Mouse (Mus musculus) macrophage (primary cell): ENCODE results near the gene Fgf11. TPM values are rescaled to one million over a fixed set of nuclear protein-coding genes. Genes with fewer than 3 reads are reported as not detected.

Experiments
- H3K27ac ChIP-seq: fragments of 350-480 bp; formaldehyde crosslinking; 2 replicates; pipeline ENCODE4 v1.9.0; 2021
- H3K36me3 ChIP-seq: fragments of 350-480 bp; formaldehyde crosslinking; 2 replicates; pipeline ENCODE4 v1.9.0; 2021; ENCODE audit errors: inconsistent target
- H3K4me3 ChIP-seq: fragments of 350-480 bp; formaldehyde crosslinking; 2 replicates; pipeline ENCODE4 v1.9.0; 2021; ENCODE audit errors: inconsistent target
- H3K79me2 ChIP-seq: fragments of 350-480 bp; formaldehyde crosslinking; 2 replicates; pipeline ENCODE4 v1.9.0; 2021; ENCODE audit errors: inconsistent target
- WGBS: methylation state at CpG from one replicate; pipeline ENCODE4 v1.1.7; 2026; ENCODE audit warnings: inconsistent platforms; ENCODE audit not compliant: missing documents; 5-methylcytosine and 5-hydroxymethylcytosine counted together
- polyA plus RNA-seq: library from polyadenylated mRNA; stranded (reverse); fragments of 250-400 nt; gene quantifications from 3 replicates; pipeline ENCODE4 v1.2.4, GENCODE M21; 2018; ENCODE audit warnings: inconsistent platforms
- total RNA-seq, 78 experiments: library from RNA; depleted of rRNA; stranded (reverse); fragments of 250-400 nt; gene quantifications; 1 replicate in 9 of 78; 2 replicates in 24 of 78; 3 replicates in 43 of 78; 4 replicates in 2 of 78; pipeline ENCODE4 v1.2.4; 2018; ENCODE audit warnings: inconsistent platforms in 56 of 78

Gene Fgf11
- 1 to 10 TPM in 12 of 26 experiments, under 1 TPM in 8, not detected in 6; 0.22 to 2.7 (median 1.1) TPM for total RNA-seq (2018; cell fraction: chromatin; rRNA removed)
- 1 to 10 TPM in 10 of 26 experiments, under 1 TPM in 16; 0.30 to 1.5 (median 0.81) TPM for total RNA-seq (2018; cell fraction: cytosol; rRNA removed)
- total RNA-seq (2018; cell fraction: nucleus; rRNA removed), result 1 to 10 TPM in 11 of 26 experiments, under 1 TPM in 14, not detected in 1; 0.24 to 7.0 (median 0.85) TPM
- polyA plus RNA-seq, result 0.69 to 2.7 TPM (median 2.3 TPM) in 3 replicates

GRCm38 (mm10) chr11:69801379-69801977 lies at the start of gene Fgf11:
Fgf11 (minus strand) TSS chr11:69801857.
- Histone ChIP-seq H3K79me2 (no peaks in the 10 kb centered on the region), H3K4me3 (peak within 1 kb of the TSS; percentile 10; the same call in 1 of the 2 replicates), H3K27ac (no peak within 1 kb of the TSS), H3K36me3 (no peaks in the 10 kb centered on the region)
- WGBS, result 11% methylated on average over 11 of the region's 33 CpGs

- 41% methylated on average over 8 of the region's 8 CpGs for WGBS
- no peak overlapping the region for H3K27ac ChIP-seq
- no peak overlapping the region for H3K4me3 ChIP-seq
- no peaks in the 10 kb centered on the region; the same call in 1 of the 2 replicates for H3K79me2 ChIP-seq
- H3K36me3 ChIP-seq, result peaks cover 15% of the 10 kb centered on the region; the same call in 1 of the 2 replicates
These were observed 49.1 kb upstream of the Fgf11 start for GRCm38 (mm10) chr11:69850754-69851153.

GRCm38 (mm10) chr11:69849884-69850283 lies 48.2 kb upstream of the Fgf11 start:
- peaks cover 15% of the 10 kb centered on the region; the same call in 1 of the 2 replicates for H3K36me3 ChIP-seq
- H3K4me3 ChIP-seq, result no peak overlapping the region
- H3K27ac ChIP-seq, result peak overlapping the region; percentile 55
- 75% methylated on average over 15 of the region's 15 CpGs for WGBS
- no peaks in the 10 kb centered on the region; the same call in 1 of the 2 replicates for H3K79me2 ChIP-seq

- H3K36me3 ChIP-seq, result peaks cover 15% of the 10 kb centered on the region; the same call in 1 of the 2 replicates
These were observed 47.5 kb upstream of the Fgf11 start for GRCm38 (mm10) chr11:69849128-69849527.

GRCm38 (mm10) chr11:69848021-69848420 lies 46.4 kb upstream of the Fgf11 start:
- no peak overlapping the region for H3K4me3 ChIP-seq
- no peak overlapping the region for H3K27ac ChIP-seq
- H3K36me3 ChIP-seq, result peaks cover 15% of the 10 kb centered on the region; the same call in 1 of the 2 replicates

More at GRCm38 (mm10) chr11:69849128-69849527, 47.5 kb upstream of the Fgf11 start:
- WGBS, result 56% methylated on average over 9 of the region's 9 CpGs
- Histone ChIP-seq H3K27ac (peak overlapping the region; percentile 55), H3K4me3 (no peak overlapping the region), H3K79me2 (no peaks in the 10 kb centered on the region; the same call in 1 of the 2 replicates)

DNA sequence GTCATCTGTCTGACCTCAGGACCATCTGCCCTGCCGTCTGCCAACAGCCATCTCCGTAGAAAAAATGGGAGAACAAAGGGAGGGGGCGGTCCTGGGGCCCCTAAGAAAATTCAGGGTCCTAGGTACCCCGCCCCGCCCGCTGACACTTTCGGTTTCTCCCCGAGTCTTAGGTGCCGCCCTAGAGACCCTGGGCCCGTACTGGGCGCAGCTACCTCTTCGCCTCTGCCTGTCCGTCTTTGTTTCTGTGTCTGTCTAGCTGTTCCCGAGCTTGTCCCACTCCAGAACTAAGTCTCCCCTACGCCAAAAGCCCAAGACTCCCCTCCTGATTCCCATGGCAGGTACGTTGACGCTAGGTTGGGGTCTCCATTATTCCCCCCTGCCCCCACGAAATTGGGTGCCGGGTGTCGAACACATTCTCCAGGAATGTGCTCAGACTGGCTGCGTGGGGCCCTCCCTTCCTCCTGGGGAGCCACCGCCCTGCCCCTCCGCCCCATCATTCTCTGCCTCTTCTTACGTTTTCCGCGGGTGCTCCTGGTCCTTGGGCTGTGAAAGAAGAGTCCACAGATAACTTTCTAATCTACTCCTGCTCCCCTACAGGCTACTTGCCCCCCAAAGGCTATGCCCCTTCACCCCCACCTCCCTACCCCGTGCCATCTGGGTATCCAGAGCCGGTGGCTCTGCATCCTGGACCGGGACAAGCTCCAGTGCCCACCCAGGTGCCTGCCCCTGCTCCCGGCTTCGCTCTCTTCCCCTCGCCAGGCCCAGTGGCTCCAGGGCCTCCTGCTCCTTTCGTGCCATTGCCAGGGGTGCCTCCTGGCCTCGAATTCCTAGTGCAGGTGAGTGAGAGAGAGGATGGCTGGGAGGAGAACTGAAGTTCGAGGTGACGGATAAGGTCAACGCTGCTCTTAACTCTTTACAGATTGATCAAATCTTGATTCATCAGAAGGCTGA lies 45.4 kb upstream of the Fgf11 start:
- 12% methylated on average over 37 of the region's 37 CpGs for WGBS
- peak overlapping the region; percentile 56 for H3K27ac ChIP-seq
- H3K79me2 ChIP-seq, result no peaks in the 10 kb centered on the region; the same call in 1 of the 2 replicates
- H3K36me3 ChIP-seq, result peaks cover 15% of the 10 kb centered on the region; the same call in 1 of the 2 replicates
- peak overlapping the region; percentile 88 for H3K4me3 ChIP-seq

More at GRCm38 (mm10) chr11:69848021-69848420, 46.4 kb upstream of the Fgf11 start:
- 98% methylated on average over 6 of the region's 6 CpGs for WGBS
- no peaks in the 10 kb centered on the region; the same call in 1 of the 2 replicates for H3K79me2 ChIP-seq

GRCm38 (mm10) chr11:69846198-69846680 lies 44.6 kb upstream of the Fgf11 start, which contains the start of gene Plscr3:
Plscr3 (plus strand) TSS chr11:69846376.
- Histone ChIP-seq H3K27ac (peak within 1 kb of the TSS; percentile 57), H3K79me2 (no peaks in the 10 kb centered on the region; the same call in 1 of the 2 replicates), H3K4me3 (peak within 1 kb of the TSS; percentile 88), H3K36me3 (peaks cover 7% of the 10 kb centered on the region; the same call in 1 of the 2 replicates)
- WGBS, result under 1% methylated on average over 38 of the region's 38 CpGs

GRCm38 (mm10) chr11:69838714-69839104 lies 37.1 kb upstream of the Fgf11 start:
- H3K36me3 ChIP-seq, result no peaks in the 10 kb centered on the region
- WGBS, result 8% methylated on average over 7 of the region's 7 CpGs
- peaks cover 14% of the 10 kb centered on the region for H3K79me2 ChIP-seq
- peak overlapping the region; percentile 88 for H3K4me3 ChIP-seq
- peak overlapping the region; percentile 78 for H3K27ac ChIP-seq

- Histone ChIP-seq H3K27ac (peak within 1 kb of the TSS; percentile 78), H3K79me2 (peaks cover 14% of the 10 kb centered on the region), H3K4me3 (peak within 1 kb of the TSS; percentile 88), H3K36me3 (no peaks in the 10 kb centered on the region)
- WGBS, result 1% methylated on average over 32 of the region's 34 CpGs
These were observed 36.5 kb upstream of the Fgf11 start, which contains the start of gene Tmem256 for GRCm38 (mm10) chr11:69837952-69838713. Tmem256 (plus strand) TSS chr11:69838514.

- Histone ChIP-seq H3K79me2 (peaks cover 14% of the 10 kb centered on the region), H3K27ac (peak within 1 kb of the TSS; percentile 78), H3K4me3 (peak within 1 kb of the TSS; percentile 88), H3K36me3 (no peaks in the 10 kb centered on the region)
- WGBS, result 0% methylated on average over 27 of the region's 32 CpGs
These were observed 35.9 kb upstream of the Fgf11 start, which contains the start of gene Nlgn2 for GRCm38 (mm10) chr11:69837604-69837951. Nlgn2 (minus strand) TSS chr11:69837784.

DNA sequence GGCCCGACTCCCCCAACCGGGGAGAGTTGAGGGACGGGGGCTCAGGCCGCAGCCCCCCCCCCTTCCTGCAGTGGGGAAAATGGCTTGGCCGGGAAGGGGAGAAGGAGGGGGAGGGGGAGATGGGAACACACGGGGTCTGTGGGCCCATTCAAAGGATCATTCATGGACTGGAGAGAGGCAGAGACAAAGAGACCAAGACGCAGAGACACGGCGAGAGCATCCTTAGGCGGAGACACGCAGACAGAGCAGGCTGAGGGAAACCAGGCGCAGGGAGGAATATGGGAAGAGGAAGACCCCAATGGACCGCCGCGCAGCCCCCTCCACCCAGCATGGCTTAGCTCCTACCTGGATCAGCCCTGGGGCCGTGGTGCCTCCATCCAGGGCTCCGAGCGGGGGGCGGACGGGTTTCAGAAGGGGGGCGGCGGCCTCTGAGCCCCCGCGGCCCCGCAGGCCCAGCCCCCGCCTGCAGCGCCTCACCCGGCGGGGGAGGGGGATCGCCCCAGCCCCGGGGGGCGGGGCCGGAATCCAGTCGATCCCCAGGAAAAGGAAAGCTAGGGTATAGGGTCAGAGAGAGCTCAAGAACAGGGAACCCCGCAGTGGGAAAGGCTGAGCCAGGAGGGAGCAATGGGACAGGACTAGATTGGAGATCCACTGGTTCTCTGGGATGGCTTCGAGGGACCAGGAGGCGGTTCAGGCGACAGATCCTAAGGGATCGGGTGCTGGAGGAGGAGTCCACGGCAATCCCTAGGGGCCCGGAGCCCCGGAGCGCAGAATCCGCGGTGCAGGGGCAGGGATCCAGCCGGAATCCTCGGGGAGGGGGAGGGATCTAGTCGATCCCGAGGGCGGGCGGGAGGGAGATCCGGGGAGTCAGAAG lies 35.3 kb upstream of the Fgf11 start:
- 7% methylated on average over 50 of the region's 52 CpGs for WGBS
- Histone ChIP-seq H3K36me3 (no peaks in the 10 kb centered on the region), H3K4me3 (peak overlapping the region; percentile 88), H3K79me2 (peaks cover 14% of the 10 kb centered on the region), H3K27ac (no peak overlapping the region)

GRCm38 (mm10) chr11:69835966-69836335 lies 34.3 kb upstream of the Fgf11 start:
- Histone ChIP-seq H3K79me2 (peaks cover 14% of the 10 kb centered on the region), H3K4me3 (no peak overlapping the region), H3K36me3 (no peaks in the 10 kb centered on the region), H3K27ac (no peak overlapping the region)
- 69% methylated on average over 3 of the region's 4 CpGs for WGBS
